Mouse (Mus musculus) ovary, postnatal 10 days (tissue): Measurements from ENCODE around the gene Phlpp1.

Experiments
- DNase-seq: peaks from one replicate; pipeline ENCODE4 v3.0.0; 2022; ENCODE audit warnings: low spot score

The Phlpp1 gene

DNA sequence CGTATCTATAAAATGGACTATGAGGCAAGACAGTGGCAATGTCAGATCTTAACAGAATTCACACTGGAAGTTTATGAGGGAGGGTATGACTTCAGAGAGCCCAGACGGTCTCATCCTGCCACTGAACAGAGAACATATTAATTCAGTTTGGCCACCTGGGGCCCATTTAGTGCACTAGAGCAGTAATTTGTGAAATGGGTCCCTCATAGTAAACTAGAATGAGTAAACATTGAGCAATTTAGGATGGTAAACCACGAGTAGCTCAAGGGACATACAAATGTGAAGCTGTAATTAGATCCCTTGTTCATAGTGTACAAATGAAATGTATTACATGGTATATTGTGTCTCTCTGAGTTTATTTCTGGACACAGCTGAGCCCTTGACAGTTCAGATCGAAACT lies 3.6 kb upstream of the Phlpp1 start:
- no peak for DNase-seq

DNA sequence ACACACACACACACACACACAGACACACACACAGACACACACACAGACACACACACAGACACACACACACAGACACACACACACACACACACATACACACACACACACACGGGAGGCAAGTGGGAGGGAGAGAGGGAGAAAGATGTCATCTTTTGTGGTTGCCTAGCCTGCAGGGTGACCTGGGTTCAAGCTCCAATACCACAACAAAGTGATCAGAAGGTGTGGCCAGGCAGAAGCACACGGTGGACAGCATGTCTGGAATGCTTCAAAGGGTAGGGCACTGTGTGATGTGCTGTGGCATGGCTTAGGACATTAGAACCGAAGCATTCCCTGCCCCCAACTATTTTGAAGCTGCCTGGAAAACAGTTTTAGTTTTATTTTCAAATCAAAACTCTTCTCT lies 2.8 kb upstream of the Phlpp1 start:
- DNase-seq = no peak

DNA sequence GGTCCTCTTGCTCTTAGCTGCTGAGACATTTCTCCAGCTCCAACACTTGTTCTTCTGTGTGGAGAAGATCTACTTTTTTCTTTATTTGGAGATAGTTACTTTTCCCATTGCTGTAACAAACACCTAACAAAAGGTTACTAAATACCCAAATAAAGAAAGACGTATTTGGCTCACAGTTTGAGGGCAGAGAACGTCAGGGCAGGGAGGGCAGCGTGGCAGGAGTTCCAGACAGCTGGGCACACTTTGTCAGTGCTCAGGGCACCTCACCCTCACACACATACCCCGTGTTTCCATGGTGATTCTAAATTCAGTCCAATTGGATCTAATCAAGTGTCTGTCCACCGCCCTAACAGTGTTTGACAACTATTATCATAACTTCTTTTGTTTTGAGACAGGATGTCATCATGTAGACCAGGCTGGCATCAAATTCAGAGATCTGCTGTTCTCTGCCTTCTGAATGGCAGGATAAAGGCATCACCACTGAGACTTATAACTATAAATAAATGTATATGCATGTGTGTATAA lies 1.7 kb upstream of the Phlpp1 start:
- no peak for DNase-seq

DNA sequence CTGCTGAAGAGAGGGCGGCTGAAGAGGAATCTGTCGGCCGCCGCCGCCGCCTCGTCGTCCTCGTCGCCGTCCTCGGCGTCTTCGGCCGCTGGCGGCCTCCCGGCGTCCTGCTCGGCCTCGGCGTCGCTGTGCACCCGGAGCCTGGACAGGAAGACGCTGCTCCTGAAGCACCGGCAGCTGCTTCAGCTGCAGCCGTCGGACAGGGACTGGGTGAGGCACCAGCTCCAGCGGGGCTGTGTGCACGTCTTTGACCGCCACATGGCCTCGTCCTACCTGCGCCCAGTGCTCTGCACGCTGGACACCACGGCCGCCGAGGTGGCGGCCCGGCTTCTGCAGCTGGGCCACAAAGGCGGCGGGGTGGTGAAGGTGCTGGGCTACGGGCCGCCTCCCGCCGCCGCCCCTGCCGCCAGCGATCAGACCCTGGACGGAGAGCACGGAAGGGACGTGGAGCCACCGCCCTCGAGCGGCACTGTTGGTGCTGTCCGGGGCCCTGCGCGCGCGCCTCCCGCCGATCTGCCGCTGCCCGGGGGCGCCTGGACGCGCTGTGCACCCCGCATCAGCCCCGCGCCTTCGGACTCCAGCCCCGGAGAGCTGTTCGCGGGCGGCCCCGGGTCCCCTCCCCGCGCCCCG lies 864 bp downstream of the Phlpp1 start:
- peak; percentile 26 for DNase-seq

DNA sequence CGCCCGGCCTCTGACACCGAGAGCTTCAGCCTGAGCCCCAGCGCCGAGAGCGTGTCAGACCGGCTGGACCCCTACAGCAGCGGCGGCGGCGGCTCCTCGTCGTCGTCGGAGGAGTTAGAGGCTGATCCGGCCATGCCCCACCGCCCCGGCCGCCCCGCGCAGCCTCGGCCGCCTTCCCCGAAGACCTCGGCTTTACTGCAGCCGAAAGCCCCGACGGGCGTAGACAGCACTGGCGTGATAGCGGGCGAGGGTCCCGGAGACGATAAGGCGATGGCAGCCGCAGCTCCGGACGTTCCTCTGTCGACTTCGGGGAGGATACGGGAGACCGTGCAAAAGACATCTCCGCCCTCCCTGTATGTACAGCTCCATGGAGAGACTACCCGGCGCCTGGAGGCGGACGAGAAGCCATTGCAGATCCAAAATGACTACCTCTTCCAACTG lies 1.4 kb downstream of the Phlpp1 start:
- DNase-seq = peak; percentile 29

DNA sequence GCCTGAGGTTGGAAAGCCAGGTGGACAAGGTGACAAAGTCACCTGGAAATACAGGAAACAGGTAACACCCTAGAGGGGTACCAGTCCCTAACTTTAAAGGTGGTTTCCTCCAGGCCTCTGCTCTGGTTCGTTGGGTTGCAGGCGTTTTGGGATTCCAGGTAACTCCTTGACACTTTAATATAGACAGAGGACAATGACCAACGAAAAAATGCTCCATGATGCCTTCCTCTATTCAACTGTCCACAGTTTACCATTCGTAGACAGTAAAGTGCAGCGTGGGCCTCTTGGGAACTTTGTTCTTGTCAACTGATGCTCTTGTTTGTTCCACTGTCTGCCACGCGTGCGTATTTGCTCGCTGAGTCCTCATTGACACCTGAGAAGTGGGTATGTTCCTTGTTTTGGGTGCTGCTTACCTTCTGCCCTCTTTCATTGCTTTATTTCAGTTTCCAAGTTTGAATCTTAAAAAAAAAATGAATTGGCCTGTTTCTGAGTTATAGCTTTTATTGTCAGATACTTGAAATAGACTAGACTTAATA lies 2.1 kb downstream of the Phlpp1 start:
- no peak for DNase-seq

DNA sequence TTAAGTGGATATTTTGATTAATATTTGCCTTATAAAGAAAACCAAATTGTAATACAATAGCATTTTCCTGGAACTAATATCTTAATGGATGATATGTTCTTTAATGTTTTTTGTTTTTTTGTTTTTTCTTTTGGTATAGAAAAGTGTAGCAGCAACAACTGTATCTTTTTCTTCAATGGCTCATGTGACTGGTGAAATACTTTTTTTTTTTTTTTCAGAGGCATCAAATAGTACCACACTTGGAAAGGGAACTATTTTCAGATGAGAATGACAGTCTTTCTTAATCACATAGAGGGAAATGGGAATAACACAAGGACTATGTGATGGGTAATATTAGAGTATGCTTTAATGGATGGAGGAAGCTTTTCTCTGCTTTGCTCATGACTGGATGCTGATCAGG lies 3.0 kb downstream of the Phlpp1 start:
- DNase-seq = no peak

DNA sequence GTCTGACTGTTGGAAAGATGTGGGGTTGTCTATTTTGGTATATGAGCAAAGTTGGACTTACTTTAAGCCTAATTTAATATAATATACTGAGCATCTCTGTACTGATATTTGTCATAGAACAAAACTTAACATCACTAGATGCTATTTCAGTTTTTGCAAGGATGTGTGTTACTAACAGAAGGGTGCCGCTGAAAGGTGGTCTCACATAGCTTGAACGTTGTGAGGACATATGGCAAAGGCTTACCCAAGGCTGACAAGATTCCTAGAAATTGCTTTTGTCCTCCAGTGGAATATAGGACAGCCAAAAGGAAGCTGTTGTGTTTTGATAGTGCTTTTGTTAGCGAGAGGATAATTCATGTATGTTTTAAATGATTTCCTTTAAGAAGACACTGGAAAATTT lies 3.8 kb downstream of the Phlpp1 start:
- DNase-seq = no peak

DNA sequence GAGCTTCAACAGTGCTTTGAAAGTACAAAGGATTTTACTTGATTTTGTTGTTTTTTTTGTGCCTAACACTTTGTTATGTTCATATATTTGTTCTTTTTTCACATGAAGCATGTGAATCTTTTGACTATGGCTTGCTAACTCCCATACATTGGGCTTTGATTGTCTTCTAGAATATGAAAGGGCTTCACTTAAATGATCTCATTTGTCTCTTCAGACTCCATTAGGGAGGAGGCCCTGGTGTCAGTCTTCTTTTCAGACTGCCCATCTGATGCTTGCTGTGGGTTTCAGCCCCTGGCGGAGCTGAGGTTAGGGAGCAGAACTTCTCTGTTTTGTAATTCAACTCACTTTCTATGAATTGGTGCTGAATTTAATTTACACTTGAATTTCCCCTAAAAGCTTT lies 5.2 kb downstream of the Phlpp1 start:
- no peak for DNase-seq

DNA sequence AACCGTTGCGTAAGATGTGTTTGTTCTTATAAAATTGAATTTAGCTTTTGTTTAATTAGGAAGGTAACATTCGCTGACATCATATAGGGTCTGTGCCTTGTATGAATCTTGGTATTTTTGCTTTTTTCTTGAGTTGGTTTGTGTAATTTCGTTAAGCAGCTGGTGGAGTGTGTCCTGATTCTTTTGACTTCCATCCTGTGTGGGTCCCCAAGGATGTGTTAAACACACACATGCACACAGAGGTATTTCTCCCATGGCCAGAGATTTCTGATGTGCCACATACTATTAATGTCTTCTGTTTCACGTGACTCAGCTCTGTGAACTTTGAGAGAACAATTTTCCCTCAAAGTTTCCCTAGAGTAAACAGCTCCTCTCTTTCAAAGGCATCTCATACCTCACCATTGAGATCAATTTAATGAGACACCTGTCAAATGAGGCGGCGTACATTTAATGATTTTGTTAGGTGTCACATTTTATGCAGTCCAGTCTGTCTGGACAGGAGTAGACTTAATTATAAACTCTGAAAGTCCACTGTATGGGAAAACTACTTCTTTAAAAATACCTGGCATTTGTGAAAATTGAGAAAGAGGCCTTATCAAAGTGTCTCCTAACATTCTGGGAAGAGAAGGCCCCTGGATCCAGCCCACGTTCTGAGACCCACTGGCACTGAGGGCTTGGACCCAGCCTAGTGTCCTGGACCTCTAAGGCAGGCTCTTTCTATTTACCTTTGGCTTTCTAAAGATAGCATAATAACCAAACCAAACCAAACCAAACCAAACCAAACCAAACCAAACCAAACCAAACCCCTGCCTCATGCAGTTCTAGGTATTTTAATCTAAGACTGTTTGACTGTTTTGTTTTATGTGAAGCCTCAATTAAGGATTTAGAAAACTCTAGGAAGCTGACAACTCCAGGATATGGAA lies 6.6 kb downstream of the Phlpp1 start:
- no peak for DNase-seq

DNA sequence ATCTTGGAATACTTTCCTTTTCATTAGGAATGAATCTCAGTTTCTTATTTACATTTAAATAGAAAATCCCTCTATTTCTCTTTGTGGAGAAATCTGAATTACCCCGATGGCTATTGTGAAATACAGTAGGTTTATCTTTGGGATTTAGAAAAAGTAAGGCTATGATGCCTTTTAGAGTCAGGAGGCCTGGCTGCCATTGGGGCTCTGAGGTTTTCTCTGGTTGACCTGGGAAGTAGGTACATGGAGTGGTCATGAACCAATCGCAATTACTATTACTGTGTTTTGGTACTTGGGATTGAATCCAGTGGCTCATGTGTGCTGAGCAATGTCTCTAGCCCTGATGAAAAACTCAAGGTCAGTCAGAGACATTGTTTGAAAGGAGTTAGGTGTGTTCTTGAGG lies 12.1 kb downstream of the Phlpp1 start:
- DNase-seq = no peak

DNA sequence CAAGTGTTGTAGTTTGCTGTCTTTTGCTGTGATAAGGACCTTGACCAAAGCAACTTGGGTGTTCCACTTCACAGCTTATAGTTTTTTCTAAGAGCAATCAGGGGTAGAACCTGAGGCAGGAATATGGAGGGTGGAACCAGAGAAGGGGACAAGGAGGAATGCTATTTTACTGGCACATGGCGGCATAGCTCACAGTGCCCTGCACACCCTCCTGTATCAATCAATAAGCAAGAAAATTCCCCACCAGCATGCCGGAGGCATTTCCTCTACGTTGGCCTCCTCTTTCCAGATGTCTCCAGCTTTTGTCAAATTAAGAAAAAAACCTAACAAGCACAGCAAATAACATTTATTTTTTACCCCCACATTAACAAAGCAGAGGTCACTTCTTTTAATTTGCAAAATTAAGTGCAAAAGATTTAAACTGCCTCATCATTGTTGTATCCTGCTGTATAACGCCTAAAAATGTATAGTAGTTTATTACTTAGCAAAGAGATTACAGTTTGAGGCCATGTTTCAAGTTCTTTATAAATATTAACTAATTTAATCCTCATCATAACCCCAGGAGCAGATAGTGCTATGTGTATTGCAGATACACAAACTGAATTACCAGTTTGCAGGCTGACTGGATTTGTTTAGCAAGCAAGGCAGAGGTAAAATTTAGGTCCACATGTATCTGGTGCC lies 13.4 kb downstream of the Phlpp1 start:
- DNase-seq = no peak

DNA sequence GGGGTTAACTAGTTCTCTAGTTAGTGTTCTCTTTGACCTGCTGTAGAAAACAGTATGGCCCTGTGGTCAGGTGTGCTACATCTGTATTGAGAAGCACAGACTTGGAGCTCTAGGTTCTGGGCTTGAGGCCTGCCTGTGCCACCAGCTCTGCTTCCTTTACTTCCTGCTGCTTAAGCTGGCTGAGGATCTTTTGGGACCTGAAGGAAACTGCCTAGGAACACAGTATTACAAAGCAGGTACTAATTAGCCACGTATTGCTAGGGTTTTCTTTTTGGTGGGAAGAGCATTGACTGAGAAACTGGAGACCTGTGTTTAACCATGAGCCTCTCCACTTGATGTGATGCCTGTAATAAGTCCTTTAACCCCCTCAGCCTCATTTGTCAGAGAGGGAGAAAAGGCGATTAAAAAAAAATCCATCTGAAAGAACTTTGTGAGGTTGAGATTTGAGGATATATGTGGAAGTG lies 13.9 kb downstream of the Phlpp1 start:
- DNase-seq = no peak

DNA sequence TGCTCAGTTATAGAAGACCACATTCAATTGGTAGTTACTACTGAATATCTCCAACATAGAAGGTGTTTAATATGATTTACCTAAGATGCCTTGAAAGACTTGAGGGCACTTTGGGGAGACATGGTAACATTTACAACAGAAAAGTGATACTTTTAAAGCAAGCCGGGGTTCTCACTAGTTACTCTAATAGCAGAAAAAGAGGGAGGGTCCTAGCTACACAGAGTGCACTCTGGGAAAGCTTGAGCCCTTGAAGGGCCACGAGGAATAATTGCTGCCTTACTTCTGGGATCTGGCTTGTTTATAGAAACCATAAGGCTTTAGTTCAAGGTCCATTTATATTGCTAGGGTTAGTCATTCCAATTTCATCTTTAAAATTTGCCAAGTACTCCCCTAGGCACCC lies 14.5 kb downstream of the Phlpp1 start:
- no peak for DNase-seq

DNA sequence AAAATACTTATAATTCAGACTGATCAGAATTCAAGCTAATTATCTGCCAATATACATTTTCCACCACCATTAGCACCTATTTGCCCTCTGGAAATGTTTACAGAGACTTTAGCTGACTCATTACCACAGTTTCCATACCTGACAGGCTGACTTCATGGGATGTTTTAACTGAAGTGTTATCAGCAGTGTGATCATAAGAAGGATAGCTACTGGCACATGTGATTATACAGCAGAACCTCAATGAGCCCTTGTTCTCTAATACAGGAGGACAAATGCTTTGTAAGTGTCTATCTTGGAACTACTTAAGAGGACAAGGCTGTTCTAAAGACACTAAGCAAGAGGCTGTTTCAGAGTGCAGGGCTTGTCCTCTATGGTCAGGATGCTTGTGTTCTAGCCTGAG lies 15.9 kb downstream of the Phlpp1 start:
- no peak for DNase-seq

DNA sequence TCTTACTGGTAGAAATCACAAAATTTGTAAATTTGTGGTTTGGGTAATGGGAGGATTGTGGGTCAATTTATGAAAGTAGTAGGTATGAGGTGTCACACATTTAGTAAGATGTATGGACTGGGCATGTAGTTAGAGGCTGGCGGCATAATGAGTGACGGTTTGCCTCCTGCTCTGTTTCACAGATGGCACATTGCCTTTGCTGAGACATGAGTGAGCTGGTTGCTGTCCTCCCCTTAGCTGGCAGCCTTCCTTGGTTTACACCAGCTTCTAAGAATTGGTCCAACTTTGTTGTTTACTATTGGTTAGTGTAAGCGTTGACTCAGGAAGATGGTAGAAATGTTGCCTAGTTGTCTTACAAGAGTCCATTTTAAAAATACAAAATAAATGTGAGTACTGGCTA lies 17.2 kb downstream of the Phlpp1 start:
- no peak for DNase-seq

DNA sequence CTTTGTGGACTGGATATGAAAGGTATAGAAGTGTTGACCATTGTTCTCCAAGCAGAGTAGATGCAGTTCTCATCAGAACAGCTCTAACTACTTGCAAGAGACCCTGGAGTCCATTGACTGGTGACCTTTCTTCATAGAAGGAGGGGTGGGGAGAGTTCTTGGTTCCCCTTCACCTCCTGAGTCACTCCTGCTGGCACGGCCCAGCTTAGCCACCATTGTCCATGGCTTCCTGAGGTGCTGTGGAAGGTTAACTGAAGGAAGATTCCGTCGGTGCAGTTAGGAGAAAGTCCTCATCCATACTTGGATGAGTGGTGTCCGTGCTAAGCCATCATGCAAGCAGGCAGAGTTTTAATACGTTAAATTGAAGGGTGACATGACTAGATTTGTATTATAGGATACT lies 17.8 kb downstream of the Phlpp1 start:
- no peak for DNase-seq

DNA sequence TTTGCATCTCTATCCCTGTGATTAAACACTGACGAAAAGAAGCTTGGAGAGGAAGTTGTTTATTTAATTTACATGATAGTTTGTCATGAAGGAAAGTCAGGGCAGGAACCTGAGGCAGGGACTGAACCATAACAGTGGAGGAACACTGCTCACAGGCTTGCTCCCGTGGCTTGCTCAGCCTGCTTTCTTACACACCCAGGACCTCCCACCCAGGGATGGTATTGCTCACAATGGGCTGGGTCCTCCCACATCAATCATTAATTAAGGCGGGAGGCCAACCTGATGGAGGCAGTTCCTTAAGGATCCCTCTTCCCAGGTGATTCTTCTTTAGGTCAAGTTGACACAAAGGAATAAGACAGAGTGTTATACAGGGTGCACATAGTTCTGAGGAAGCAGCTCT lies 19.1 kb downstream of the Phlpp1 start:
- no peak for DNase-seq

DNA sequence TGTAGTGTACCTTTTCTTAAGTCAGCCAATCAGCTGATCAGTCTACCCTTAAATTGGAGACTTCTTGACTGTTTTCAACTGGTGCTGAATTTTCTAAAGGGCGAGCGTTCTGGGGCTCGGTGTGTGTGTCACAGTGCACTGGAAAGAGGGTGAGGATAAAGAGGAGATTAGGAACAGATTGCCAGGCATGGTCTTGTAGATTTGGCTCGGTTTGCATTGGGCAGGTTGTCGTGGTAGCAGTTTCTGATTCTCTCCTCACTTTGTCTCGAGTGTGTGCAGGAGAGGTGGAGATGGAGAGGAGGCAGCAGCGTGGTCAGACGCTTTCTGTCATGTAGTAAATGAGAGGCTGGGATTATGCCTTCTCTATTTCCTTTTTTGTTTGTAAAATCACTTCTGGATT lies 20.3 kb downstream of the Phlpp1 start:
- no peak for DNase-seq

DNA sequence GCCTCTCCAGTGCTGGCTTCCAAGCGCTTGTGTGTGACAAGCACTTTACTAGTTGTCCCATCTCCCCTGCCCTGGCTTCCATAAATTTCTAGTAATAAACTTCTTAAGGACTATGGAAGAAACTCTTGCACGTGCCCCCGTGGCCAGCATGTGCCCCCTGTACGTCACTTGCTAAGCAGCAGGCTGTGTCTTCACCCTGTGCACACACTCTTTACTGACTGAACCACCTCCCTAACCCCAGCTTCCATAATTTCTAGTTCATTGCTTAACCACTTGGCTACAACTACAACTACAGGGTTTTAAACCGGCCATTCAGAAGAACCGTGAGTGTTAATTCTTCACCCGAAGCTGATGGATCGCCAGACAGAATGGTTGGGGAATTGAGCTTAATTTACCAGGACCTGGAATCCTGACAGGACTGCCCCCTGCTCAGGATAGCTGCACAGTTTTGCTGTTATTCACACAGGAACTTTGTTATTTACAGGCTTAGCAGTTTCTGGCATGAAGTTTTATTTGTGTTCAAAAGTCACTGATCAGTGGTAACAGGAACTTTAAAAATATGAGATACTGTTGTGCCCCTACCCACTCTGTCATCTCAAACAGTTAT lies 21.4 kb downstream of the Phlpp1 start:
- DNase-seq = no peak

DNA sequence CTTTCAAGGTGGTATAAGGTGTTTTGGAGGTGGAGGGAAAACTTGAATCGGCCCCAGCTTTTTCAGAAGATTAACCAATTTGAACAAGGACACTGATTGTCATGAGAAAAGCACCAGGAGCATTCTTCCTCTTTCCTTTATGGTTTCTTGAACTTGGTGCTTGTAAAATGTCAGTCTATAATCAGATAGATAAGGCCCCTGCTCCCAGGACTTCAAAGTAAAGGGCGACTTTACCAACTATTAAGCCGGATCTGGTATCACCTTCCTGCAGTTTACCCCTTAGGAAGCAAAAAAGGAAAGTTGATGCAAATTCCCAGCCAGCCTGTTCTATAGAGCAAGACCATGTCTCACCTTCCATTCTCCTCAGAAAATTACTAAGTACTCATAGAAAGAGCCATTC lies 21.9 kb downstream of the Phlpp1 start:
- no peak for DNase-seq

DNA sequence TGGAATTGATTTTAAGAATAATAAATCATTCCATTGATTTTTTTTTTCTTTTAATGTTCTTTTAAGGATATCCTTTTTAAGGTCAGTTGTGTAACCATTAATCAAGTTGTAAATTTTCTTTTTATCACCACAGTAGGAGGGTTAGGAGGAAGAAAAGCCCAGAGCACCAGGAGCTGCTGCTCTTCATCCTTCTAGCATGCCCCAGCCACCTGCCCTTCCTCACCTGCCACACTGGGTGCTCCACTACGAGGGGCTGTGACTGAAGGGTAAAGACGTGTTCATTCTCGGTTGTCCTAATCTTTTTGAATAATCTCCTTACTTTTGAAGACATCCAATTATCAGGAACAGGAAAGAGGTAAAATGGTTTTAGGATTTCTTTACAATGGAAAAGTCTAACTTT lies 22.7 kb downstream of the Phlpp1 start:
- no peak for DNase-seq
